Mouse (Mus musculus) ES-E14 (cell line): Measurements from ENCODE around the gene Stam2.

Source experiments
- CHD2 ChIP-seq: IDR thresholded peaks from 2 replicates; pipeline ENCODE4 v1.6.1; 2014; ENCODE audit warnings: mild to moderate bottlenecking, low read depth, low read length, inconsistent platforms
- HCFC1 ChIP-seq: IDR thresholded peaks from 2 replicates; pipeline ENCODE4 v1.6.1; 2012; ENCODE audit warnings: low read length, inconsistent platforms, borderline replicate concordance; ENCODE audit not compliant: insufficient read depth
- MAFK ChIP-seq: IDR thresholded peaks from 2 replicates; pipeline ENCODE4 v1.6.1; 2014; ENCODE audit warnings: mild to moderate bottlenecking, low read depth, low read length, inconsistent platforms; ENCODE audit not compliant: insufficient read depth
- ZC3H11A ChIP-seq: IDR thresholded peaks from 2 replicates; pipeline ENCODE4 v1.6.1; 2012; ENCODE audit warnings: low read depth, mild to moderate bottlenecking, inconsistent platforms, low read length, borderline replicate concordance
- ZNF384 ChIP-seq: IDR thresholded peaks from 2 replicates; pipeline ENCODE4 v1.6.1; 2012; ENCODE audit warnings: low read depth, low read length, inconsistent platforms

- TF ChIP-seq HCFC1 (no peak), ZNF384 (no peak), MAFK (no peak), CHD2 (no peak), ZC3H11A (no peak)
Measured at GRCm38 (mm10) chr2:52654541-52654940, 87.5 kb downstream of the Stam2 start.
